ENCODE assay signal across 8 mouse cellular contexts in the genomic region with DNA sequence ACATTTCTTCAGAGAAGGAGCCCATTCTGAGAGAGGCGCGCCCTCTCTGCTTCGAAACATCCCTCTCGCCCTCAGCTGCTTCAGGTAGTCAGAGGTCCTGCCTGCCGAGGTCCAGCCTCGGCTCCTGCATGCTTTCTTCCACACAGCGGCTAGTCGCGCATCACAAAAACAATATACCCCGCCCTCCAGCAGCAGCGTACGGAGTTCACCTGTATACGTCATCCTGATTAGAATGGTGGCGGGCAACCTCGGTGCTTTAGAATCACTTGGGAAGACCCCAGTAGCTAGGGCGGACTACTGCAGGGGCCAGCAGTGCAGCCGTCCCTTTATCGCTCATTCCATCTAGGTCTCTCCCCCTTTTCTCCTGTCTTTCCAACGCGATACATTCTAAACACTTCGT. TPM values are rescaled to one million over a fixed set of nuclear protein-coding genes. Genes with fewer than 3 reads are reported as not detected.
DNase-seq lines count a peak whose midpoint lies in the region; ATAC-seq lines count a peak whose summit lies in the region.

No protein-coding gene starts in this region.

- peaks cover 31% of the 10 kb centered on the region for H3K4me1 ChIP-seq in heart, embryonic 12.5 days (replicated peaks)
- H3K4me1 ChIP-seq in forebrain, embryonic 14.5 days (ENCODE audit: control insufficient read depth, insufficient read depth, low read length): 0 out of 2 replicates have a peak, but pooled peaks cover 6% of the 10 kb centered on the region
- H3K4me1 ChIP-seq in limb, embryonic 12.5 days (replicated peaks): peaks cover 17% of the 10 kb centered on the region
- peaks cover 21% of the 10 kb centered on the region for H3K4me1 ChIP-seq in neural tube, embryonic 15.5 days

- H3K4me2 ChIP-seq in heart, embryonic 12.5 days: peak overlapping the region; percentile 87
- peak overlapping the region; percentile 74 for H3K4me2 ChIP-seq in forebrain, embryonic 14.5 days (ENCODE audit: low read length)
- H3K4me2 ChIP-seq in limb, embryonic 12.5 days: peak overlapping the region; percentile 79
- H3K4me2 ChIP-seq in neural tube, embryonic 15.5 days: peak overlapping the region; percentile 66

- H3K9me3 ChIP-seq in heart, embryonic 12.5 days (replicated peaks): no peaks in the 10 kb centered on the region
- no peaks in the 10 kb centered on the region for H3K9me3 ChIP-seq in forebrain, embryonic 14.5 days (replicated peaks; ENCODE audit: control insufficient read depth, low read length)
- H3K9me3 ChIP-seq in limb, embryonic 12.5 days: no peaks in the 10 kb centered on the region
- no peaks in the 10 kb centered on the region for H3K9me3 ChIP-seq in neural tube, embryonic 15.5 days (replicated peaks)

- peak overlapping the region; percentile 41 for H3K4me3 ChIP-seq in heart, embryonic 12.5 days
- H3K4me3 ChIP-seq in forebrain, embryonic 14.5 days (ENCODE audit: low read depth, low read length): peak overlapping the region; percentile 46
- H3K4me3 ChIP-seq in limb, embryonic 12.5 days (replicated peaks): peak overlapping the region; percentile 40
- H3K4me3 ChIP-seq in neural tube, embryonic 15.5 days (replicated peaks): peak overlapping the region; percentile 48

- no peak overlapping the region for H3K27ac ChIP-seq in heart, embryonic 12.5 days (ENCODE audit: poor library complexity, severe bottlenecking)
- peak overlapping the region; percentile 83 for H3K27ac ChIP-seq in forebrain, embryonic 14.5 days (ENCODE audit: low read depth, low read length)
- no peak overlapping the region for H3K27ac ChIP-seq in limb, embryonic 12.5 days
- H3K27ac ChIP-seq in neural tube, embryonic 15.5 days (replicated peaks): peak overlapping the region; percentile 90

- ATAC-seq in heart, embryonic 12.5 days (ENCODE audit: insufficient number of reproducible peaks, low FRiP score): peak; percentile 37; the same call in 1 of the 2 replicates
- peak; percentile 60 for ATAC-seq in forebrain, embryonic 14.5 days
- peak; percentile 50 for ATAC-seq in limb, embryonic 12.5 days (ENCODE audit: insufficient number of reproducible peaks, insufficient read depth, low FRiP score, low TSS enrichment, low read depth)
- ATAC-seq in neural tube, embryonic 15.5 days (ENCODE audit: low FRiP score): peak; percentile 73

- H3K36me3 ChIP-seq in heart, embryonic 12.5 days: no peaks in the 10 kb centered on the region
- no peaks in the 10 kb centered on the region for H3K36me3 ChIP-seq in forebrain, embryonic 14.5 days (ENCODE audit: control insufficient read depth, insufficient read depth, low read length)
- H3K36me3 ChIP-seq in limb, embryonic 12.5 days: no peaks in the 10 kb centered on the region
- no peaks in the 10 kb centered on the region for H3K36me3 ChIP-seq in neural tube, embryonic 15.5 days

- DNase-seq in heart, adult 8-10 months (ENCODE audit: low spot score): no peak
- peak; percentile 64 for DNase-seq in brain, adult 2 months (ENCODE audit: low read depth, low spot score)
- peak; percentile 67 for DNase-seq in forebrain, embryonic 14.5 days (ENCODE audit: low spot score)
- DNase-seq in thymus, postnatal 10 days (ENCODE audit: low spot score in 2 of 2): no peak
- no peak for DNase-seq in gastrocnemius, postnatal 25 days

- peak overlapping the region; percentile 30; the same call in 1 of the 2 replicates for H3K9ac ChIP-seq in heart, embryonic 12.5 days
- peak overlapping the region; percentile 75 for H3K9ac ChIP-seq in forebrain, embryonic 14.5 days (ENCODE audit: low read length)
- H3K9ac ChIP-seq in limb, embryonic 12.5 days (replicated peaks): peak overlapping the region; percentile 50; the same call in 1 of the 2 replicates
- H3K9ac ChIP-seq in neural tube, embryonic 15.5 days (replicated peaks): peak overlapping the region; percentile 54

- WGBS in heart, embryonic 12.5 days: 14% methylated on average over 21 of the region's 21 CpGs
- WGBS in forebrain, embryonic 14.5 days: 8% methylated on average over 21 of the region's 21 CpGs
- WGBS in limb, embryonic 12.5 days: 5% methylated on average over 21 of the region's 21 CpGs
- 8% methylated on average over 21 of the region's 21 CpGs for WGBS in neural tube, embryonic 15.5 days

- peaks cover 19% of the 10 kb centered on the region for H3K27me3 ChIP-seq in heart, embryonic 12.5 days (replicated peaks)
- no peaks in the 10 kb centered on the region for H3K27me3 ChIP-seq in forebrain, embryonic 14.5 days (replicated peaks; ENCODE audit: control insufficient read depth, insufficient read depth, low read length)
- H3K27me3 ChIP-seq in limb, embryonic 12.5 days: peaks cover 43% of the 10 kb centered on the region
- H3K27me3 ChIP-seq in neural tube, embryonic 15.5 days (replicated peaks): no peaks in the 10 kb centered on the region

RNA-seq across cellular contexts. Expression of a gene that starts 1.3 kb away (rescaled TPM):
- 37.4 and 39.5 TPM in 2 replicates for polyA plus RNA-seq in heart, embryonic 12.5 days (2016; fragmentation: Nextera tagmentation; extraction: Ambion mirVana)
- 100 to 1,000 TPM; 112 to 130 (median 120) TPM for total RNA-seq in heart, adult 8-10 months (2022)
- 19.4 and 34.0 TPM in 2 replicates for polyA plus RNA-seq in forebrain, embryonic 14.5 days (2014; fragmentation: Nextera tagmentation; extraction: Ambion mirVana)
- polyA plus RNA-seq in limb, embryonic 12.5 days (2016; fragmentation: Nextera tagmentation; extraction: Ambion mirVana): 10.0 and 10.8 TPM in 2 replicates
- 30.3 and 35.2 TPM in 2 replicates for polyA plus RNA-seq in neural tube, embryonic 15.5 days (2015; fragmentation: Nextera tagmentation; extraction: Ambion mirVana)
- total RNA-seq in gastrocnemius, postnatal 25 days (2021): 10 to 100 TPM; 61.6 to 65.3 TPM

RNA-seq across cellular contexts. Expression of a gene that starts 54.0 kb away (rescaled TPM):
- 6.1 and 6.5 TPM in 2 replicates for polyA plus RNA-seq in heart, embryonic 12.5 days (2016; fragmentation: Nextera tagmentation; extraction: Ambion mirVana)
- 1 to 10 TPM; 5.9 to 6.6 (median 6.3) TPM for total RNA-seq in heart, adult 8-10 months (2022)
- polyA plus RNA-seq in forebrain, embryonic 14.5 days (2014; fragmentation: Nextera tagmentation; extraction: Ambion mirVana): 12.7 and 16.4 TPM in 2 replicates
- 10.0 and 10.9 TPM in 2 replicates for polyA plus RNA-seq in limb, embryonic 12.5 days (2016; fragmentation: Nextera tagmentation; extraction: Ambion mirVana)
- 14.3 and 15.0 TPM in 2 replicates for polyA plus RNA-seq in neural tube, embryonic 15.5 days (2015; fragmentation: Nextera tagmentation; extraction: Ambion mirVana)
- total RNA-seq in gastrocnemius, postnatal 25 days (2021): 1 to 10 TPM; 2.8 TPM

Comparison
In these comparisons a context has a peak if more than half of its experiments do, and no peak if none do; other contexts are left out.
1. H3K27ac ChIP-seq: peak in forebrain, embryonic 14.5 days (single experiment) and neural tube, embryonic 15.5 days (single experiment); none in heart, embryonic 12.5 days (single experiment) and limb, embryonic 12.5 days (single experiment).
2. DNase-seq: peak in brain, adult 2 months (single experiment) and forebrain, embryonic 14.5 days (single experiment); none in heart, adult 8-10 months (single experiment), thymus, postnatal 10 days (0 of 2) and gastrocnemius, postnatal 25 days (single experiment).
3. Peak in every context shown above with its lines, with median percentiles within 50 percentile points of each other: ATAC-seq, H3K4me2 ChIP-seq, H3K4me3 ChIP-seq and H3K9ac ChIP-seq.